Mouse (Mus musculus) layer of hippocampus, postnatal 25 days (tissue): Measurements from ENCODE around the gene Nectin4. TPM values are rescaled to one million over a fixed set of nuclear protein-coding genes. Genes with fewer than 3 reads are reported as not detected.
A peak's percentile ranks its signal among the peaks of the same experiment; 100 is the strongest.

ENCODE experiments used
- DNase-seq, 2 experiments: peaks; one replicate each; pipeline ENCODE4 v3.0.0; 2022; ENCODE audit warnings: mixed read lengths in 2 of 2, low spot score in 1 of 2; ENCODE audit errors: extremely low spot score in 1 of 2
- total RNA-seq, 2 experiments: library from RNA; stranded (reverse); gene quantifications; 2 replicates each; pipeline ENCODE4 v1.2.3; 2021

Gene Nectin4
- total RNA-seq, 2 experiments from 2014 or later = 3.6 to 3.7 TPM

GRCm38 (mm10) chr1:171356814-171357213, 13.1 kb upstream of the Nectin4 start:
- DNase-seq = no peak

DNA sequence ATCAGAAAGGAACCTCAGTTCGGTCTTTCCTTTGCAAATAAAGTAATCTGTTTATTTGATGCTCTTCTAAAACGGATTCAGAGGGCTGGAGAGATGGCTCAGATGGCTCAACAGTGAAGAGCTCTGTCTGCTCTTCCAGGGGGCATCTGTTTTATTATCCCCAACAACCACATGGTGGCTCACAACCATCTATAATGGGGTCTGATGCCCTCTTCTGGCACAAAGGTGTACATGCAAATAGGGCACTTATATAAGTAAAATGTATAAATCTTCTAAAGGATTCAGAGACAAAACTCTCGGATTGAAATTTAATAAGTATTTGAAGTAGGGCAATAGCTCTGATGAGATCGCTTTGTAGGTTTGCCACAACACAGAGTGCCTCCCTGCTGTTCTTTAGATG, 11.5 kb upstream of the Nectin4 start:
- DNase-seq = no peak

DNA sequence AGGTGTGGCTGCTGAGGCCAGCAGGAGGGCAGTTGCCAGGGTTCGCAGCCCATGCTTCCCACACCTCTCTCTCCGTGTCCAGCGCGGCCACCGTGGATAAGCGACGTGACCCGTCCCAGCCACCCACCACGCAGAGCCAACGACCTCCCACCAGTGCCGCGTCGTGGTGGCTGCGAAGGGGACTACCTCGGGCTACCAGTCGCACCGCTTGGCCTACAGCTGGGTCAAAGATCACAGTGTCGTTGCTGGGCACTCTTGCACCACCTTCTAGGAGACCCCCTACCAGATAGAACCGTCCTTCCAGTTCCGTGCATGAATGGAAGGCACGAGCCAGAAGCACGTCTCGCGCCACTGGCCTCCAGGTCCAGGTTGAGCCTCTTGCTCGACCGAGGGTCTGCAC, 9.6 kb upstream of the Nectin4 start:
- peak in 1 of 2 experiments; percentile 29 for DNase-seq

- DNase-seq = peak; percentile 69 to 71
Observed at GRCm38 (mm10) chr1:171360656-171361055, 9.2 kb upstream of the Nectin4 start, which contains the start of gene Klhdc9. TSS of gene Klhdc9 (minus strand) at chr1:171360798.

- peak in 1 of 2 experiments; percentile 66 for DNase-seq
Observed at GRCm38 (mm10) chr1:171361106-171362103, 8.5 kb upstream of the Nectin4 start.

- no peak for DNase-seq
Observed at GRCm38 (mm10) chr1:171365934-171366333, 4.0 kb upstream of the Nectin4 start.

DNA sequence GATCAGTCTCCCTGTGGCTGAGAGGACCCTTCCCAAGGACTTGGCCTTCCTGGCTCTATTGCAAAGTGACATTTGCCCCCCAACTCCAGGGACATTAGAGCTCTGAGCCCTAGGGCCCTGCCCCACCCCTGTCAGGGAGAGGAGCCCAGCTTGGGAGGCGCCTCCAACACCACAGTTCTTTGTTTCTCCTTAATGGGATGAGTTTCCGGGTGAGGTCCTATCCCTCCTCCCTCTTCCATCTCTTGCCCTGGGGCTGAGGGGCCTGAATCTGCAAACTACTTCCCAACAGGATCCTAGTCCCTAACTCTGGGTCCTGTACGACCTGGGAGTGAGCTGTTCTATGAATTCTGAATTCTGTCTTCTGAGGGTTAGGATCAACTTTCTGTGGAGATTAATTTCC, 3.0 kb downstream of the Nectin4 start:
- no peak for DNase-seq

DNA sequence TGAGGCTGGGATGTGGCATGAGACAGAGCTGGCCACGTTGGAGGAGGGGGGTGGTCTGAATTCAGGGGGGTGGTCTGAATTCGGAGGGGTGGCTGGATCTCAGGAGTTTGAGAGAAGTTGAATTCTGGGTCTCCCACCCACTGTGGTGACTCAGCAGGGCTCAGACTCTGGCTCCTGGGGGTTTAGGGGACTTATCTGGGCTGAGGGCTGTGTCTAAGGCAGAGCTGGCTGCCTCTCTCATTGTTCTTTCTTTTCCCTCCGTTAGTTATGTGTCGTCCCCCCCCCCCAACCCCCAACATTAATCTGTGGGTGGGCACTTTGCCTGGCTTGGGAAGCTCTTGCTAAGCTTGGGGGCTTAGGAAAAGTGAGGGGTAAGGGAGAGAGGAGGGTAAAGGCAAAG, 4.0 kb downstream of the Nectin4 start:
- DNase-seq = no peak

DNA sequence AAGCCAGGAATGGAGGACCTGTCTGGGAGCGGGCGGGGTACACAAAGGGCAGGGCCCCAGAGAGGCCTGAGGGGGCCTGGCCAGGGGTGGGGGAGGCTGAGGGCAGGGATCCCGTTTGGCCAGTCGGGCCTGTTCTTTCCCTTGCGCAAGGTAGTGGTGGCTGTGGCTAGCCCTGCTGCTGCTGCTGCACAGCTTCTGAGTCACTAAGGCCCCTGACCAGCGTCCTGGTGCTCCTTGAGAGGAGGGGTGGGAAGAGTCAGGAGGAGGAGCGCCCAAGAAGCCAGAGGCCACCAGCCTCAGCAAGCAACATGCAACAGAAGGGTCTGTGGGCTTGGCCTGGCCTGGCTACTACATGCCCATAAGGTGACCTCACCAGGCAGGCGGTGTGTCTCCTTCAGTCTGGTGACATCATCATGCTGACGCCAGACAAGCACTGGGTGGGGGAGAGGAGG, 5.8 kb downstream of the Nectin4 start:
- no peak for DNase-seq

DNA sequence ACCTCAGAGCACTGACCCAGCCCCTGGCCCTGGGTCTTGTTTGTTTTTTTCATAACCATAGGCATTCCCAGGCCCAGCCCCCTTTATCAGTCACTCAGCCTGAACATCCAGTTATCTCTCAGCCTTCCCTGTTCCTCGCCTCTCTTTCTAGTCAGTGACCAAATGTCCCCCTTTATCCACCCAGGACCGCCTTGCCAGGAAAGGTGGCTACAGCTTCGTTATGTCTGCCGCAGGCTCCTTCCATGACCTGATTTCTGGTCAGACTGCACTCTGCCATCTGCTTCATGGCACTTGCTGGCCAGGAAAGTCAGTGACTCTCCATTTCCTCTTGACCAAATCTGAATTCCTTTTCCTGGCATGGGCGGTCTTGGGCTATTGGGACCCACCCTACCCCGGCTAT, 8.4 kb downstream of the Nectin4 start:
- DNase-seq = no peak

DNA sequence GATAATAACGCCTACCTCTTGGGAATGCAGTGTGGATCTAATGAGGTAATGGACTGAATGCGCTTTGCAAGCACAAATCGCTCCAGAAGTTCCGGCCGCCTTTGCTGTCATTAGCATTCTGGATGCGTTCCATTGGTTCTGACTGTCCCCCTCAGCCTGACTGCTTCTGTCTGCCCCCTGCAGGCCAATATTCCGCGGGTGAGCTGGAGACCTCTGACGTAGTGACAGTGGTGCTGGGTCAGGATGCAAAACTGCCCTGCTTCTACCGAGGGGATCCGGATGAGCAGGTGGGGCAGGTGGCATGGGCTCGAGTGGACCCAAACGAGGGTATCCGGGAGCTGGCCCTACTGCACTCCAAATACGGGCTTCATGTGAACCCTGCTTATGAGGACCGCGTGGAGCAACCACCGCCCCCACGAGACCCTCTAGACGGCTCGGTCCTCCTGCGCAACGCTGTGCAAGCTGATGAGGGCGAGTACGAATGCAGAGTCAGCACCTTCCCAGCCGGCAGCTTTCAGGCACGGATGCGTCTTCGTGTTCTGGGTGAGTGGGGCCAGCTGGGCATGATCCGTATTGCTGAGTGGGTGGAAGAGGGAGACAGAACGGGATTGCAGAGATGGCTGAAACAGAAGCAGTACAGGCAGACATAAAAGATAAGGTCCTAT, 10.2 kb downstream of the Nectin4 start:
- DNase-seq = peak; percentile 59 to 69

- no peak for DNase-seq
Observed at GRCm38 (mm10) chr1:171382096-171382620, 12.3 kb downstream of the Nectin4 start.

- no peak for DNase-seq
Observed at GRCm38 (mm10) chr1:171384361-171384760, 14.5 kb downstream of the Nectin4 start.

DNA sequence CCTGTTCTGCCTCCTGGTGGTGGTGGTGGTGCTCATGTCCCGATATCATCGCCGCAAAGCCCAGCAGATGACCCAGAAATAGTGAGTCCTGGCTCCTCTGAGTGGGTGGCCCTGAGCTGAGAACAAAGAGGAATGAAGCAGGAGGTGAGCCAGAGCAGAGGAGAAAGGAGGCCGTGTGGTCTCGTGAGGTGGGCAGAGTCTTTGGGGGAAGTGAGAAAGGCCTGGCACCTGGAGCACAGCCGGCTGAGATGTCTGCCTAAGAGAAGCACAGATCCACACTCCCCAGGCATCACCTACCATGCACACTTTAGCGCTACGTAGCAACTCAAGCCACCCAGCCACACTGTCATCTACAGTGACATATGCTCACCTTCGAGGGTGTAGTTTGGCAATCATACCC, 15.3 kb downstream of the Nectin4 start:
- DNase-seq = no peak

DNA sequence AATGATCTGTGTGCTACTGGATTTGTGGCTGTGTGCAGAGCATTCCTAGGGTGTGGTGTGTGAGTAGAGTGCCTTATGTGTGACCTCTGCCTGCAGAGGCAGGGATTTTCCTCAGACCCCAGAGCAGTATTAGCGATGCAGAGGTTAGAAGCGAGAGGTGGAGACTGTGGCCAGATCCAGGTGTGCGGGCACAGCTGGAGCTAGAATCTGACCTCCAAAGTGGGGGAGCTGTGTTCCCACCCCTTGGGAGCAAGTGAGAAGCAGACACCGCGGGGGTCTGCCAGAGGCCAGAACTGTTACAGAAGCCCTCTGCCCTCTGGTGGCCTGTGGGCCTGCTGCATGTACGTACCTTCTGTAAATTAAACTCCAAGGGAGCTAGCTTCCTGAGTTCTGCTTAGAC, 17.2 kb downstream of the Nectin4 start:
- no peak for DNase-seq

- DNase-seq = no peak
Observed at GRCm38 (mm10) chr1:171388376-171389102, 18.6 kb downstream of the Nectin4 start, which contains the start of gene Arhgap30. TSS of gene Arhgap30 (plus strand) at chr1:171388954.

DNA sequence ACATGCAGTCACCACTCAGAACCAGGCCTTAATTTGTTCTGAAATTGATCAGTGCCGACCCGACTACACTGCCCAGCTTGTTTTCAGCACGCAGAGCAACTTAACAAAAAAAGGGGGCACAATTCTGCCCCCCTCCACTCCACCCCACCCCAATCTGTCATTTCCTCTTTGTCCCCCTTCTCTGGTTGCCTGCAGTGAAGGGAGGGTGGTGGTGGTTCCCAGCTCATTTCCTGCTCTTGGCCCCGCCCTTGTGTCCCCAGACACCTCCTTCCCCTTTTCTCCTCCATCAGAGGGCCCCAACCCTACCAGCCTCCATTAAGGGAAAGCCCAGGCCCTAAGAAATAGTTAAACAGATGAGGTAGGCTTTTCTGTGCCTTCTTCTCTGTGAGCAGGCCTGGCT, 20.2 kb downstream of the Nectin4 start:
- DNase-seq = no peak

- DNase-seq = no peak
Observed at GRCm38 (mm10) chr1:171401821-171402220, 31.9 kb downstream of the Nectin4 start.

DNA sequence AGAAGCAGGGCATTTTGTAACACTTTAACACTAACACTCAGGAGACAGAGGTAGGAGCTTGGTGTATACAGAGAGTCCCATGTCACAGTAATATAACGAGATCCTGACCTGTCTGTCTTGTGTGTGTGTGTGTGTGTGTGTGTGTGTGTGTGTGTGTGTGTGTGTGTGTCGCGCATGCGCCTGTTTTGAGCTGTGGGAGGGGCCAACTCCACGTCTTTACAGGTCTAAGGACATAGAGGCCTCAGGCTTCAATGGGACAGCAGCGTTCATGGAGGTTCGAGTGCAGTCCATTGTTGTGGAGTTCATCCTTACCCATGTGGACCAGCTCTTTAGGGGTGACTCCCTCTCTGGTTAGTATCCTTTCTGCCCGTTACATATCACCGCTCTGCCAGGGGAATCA, 33.1 kb downstream of the Nectin4 start:
- no peak for DNase-seq

DNA sequence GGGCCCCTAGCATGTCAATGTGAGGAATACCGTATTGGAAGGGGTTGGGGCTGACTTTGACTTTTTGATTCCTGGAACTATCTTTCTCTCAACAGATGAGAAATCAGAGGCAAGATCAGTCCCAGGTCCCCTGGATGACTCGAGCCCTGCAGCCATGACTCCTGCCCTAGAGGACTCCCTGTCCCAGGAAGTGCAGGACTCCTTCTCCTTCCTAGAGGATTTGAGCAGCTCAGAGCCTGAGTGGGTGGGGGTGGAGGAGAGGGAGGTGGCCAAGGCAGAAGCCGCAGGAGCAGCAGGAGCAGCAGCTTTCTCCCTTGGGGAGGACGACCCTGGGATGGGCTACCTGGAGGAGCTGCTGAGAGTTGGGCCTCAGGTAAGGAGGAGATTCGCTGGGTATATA, 37.4 kb downstream of the Nectin4 start:
- no peak for DNase-seq
